Mouse (Mus musculus) heart, embryonic 14.5 days (tissue): ENCODE measurements around the gene Celf1. TPM values are rescaled to one million over a fixed set of nuclear protein-coding genes. Genes with fewer than 3 reads are reported as not detected.

Experiments used
- polyA plus RNA-seq: library from polyadenylated mRNA; unstranded; fragments of >200 nt; fragmentation: Nextera tagmentation; extraction: Ambion mirVana; gene quantifications from 2 replicates; pipeline ENCODE4 v1.2.1, GENCODE M21; 2014

Celf1 gene
- polyA plus RNA-seq, 1 experiment from 2014 or later: 76.6 TPM

Other genes with a start within 250 kb of the Celf1 start
- 53.1 and 56.3 TPM in 2 replicates for gene Fnbp4, start 195.0 kb upstream of the Celf1 start, polyA plus RNA-seq
- 2.3 and 2.4 TPM in 2 replicates for gene Agbl2, start 157.7 kb upstream of the Celf1 start, polyA plus RNA-seq
- 277 and 286 TPM in 2 replicates for gene Mtch2, start 93.2 kb upstream of the Celf1 start, polyA plus RNA-seq
- 19.4 and 22.2 TPM in 2 replicates for gene C1qtnf4, start 54.5 kb upstream of the Celf1 start, polyA plus RNA-seq
- 20.6 and 24.8 TPM in 2 replicates for gene Kbtbd4, start 35.6 kb upstream of the Celf1 start, polyA plus RNA-seq
- 410 and 423 TPM in 2 replicates for gene Ndufs3, start 35.6 kb upstream of the Celf1 start, polyA plus RNA-seq
- gene Rapsn, start 95.2 kb downstream of the Celf1 start, polyA plus RNA-seq: 29.8 and 31.0 TPM in 2 replicates
- 275 and 293 TPM in 2 replicates for gene Psmc3, start 113.6 kb downstream of the Celf1 start, polyA plus RNA-seq
- 50.6 and 52.0 TPM in 2 replicates for gene Slc39a13, start 130.0 kb downstream of the Celf1 start, polyA plus RNA-seq
- gene Spi1, start 142.0 kb downstream of the Celf1 start, polyA plus RNA-seq: 4.8 and 5.1 TPM in 2 replicates
- gene Mybpc3, start 177.8 kb downstream of the Celf1 start, polyA plus RNA-seq: 789 and 806 TPM in 2 replicates
- gene Madd, start 243.5 kb downstream of the Celf1 start, polyA plus RNA-seq: 5.2 and 5.3 TPM in 2 replicates